Mouse (Mus musculus) MEL (cell line): ENCODE measurements around the gene Hist1h2be.

Experiments used
- CTCF ChIP-seq, 3 experiments: IDR thresholded peaks in 2 of 3; conservative IDR thresholded peaks in 1 of 3; 2 replicates each; pipeline ENCODE4 v1.5.1; 2011 to 2012; ENCODE audit warnings: low read length in 3 of 3, low read depth in 2 of 3, mild to moderate bottlenecking in 2 of 3, improper control_type of control experiment in 1 of 3, inconsistent platforms in 1 of 3, mixed read lengths in 1 of 3, moderate library complexity in 1 of 3; ENCODE audit not compliant: control insufficient read depth in 1 of 3, insufficient read depth in 1 of 3, poor library complexity in 1 of 3, severe bottlenecking in 1 of 3
- GABPA ChIP-seq: IDR thresholded peaks from 2 replicates; pipeline ENCODE4 v1.6.1; 2012; ENCODE audit warnings: low read depth, mild to moderate bottlenecking, inconsistent platforms, low read length, improper control_type of control experiment, moderate library complexity
- GATA1 ChIP-seq: IDR thresholded peaks from 2 replicates; pipeline ENCODE4 v1.6.1; 2011; ENCODE audit warnings: low read depth, low read length, improper control_type of control experiment
- MYC ChIP-seq: IDR thresholded peaks from 2 replicates; pipeline ENCODE4 v1.6.1; 2011; ENCODE audit warnings: low read depth, mild to moderate bottlenecking, low read length, improper control_type of control experiment, moderate library complexity
- POLR2A ChIP-seq, 2 experiments: IDR thresholded peaks; 2 replicates each; pipeline ENCODE4 v1.6.1; 2011 to 2012; ENCODE audit warnings: low read length in 2 of 2, mild to moderate bottlenecking in 2 of 2, control low read depth in 1 of 2, improper control_type of control experiment in 1 of 2, low read depth in 1 of 2, moderate library complexity in 1 of 2; ENCODE audit not compliant: control insufficient read depth in 1 of 2, insufficient read depth in 1 of 2, poor library complexity in 1 of 2
- POLR2AphosphoS5 ChIP-seq: IDR thresholded peaks from 2 replicates; pipeline ENCODE4 v1.6.1; 2012; ENCODE audit warnings: low read depth, borderline replicate concordance, mild to moderate bottlenecking, inconsistent platforms, low read length, moderate library complexity, mixed read lengths
- RAD21 ChIP-seq: IDR thresholded peaks from 2 replicates; pipeline ENCODE4 v1.6.1; 2011; ENCODE audit warnings: mild to moderate bottlenecking, low read depth, low read length, improper control_type of control experiment
- RCOR1 ChIP-seq: IDR thresholded peaks from 2 replicates; pipeline ENCODE4 v1.6.1; 2012; ENCODE audit warnings: low read depth, mild to moderate bottlenecking, inconsistent platforms, low read length, improper control_type of control experiment
- UBTF ChIP-seq: IDR thresholded peaks from 2 replicates; pipeline ENCODE4 v1.6.1; 2012; ENCODE audit warnings: low read depth, mild to moderate bottlenecking, inconsistent platforms, low read length, improper control_type of control experiment, moderate library complexity, borderline replicate concordance; ENCODE audit not compliant: insufficient read depth
- USF1 ChIP-seq: IDR thresholded peaks from 2 replicates; pipeline ENCODE4 v1.6.1; 2014; ENCODE audit warnings: low read depth, mild to moderate bottlenecking, inconsistent platforms, low read length, improper control_type of control experiment, moderate library complexity
- USF2 ChIP-seq, 2 experiments: IDR thresholded peaks; 2 replicates each; pipeline ENCODE4 v1.6.1; 2011 to 2012; ENCODE audit warnings: improper control_type of control experiment in 2 of 2, low read length in 2 of 2, borderline replicate concordance in 1 of 2, inconsistent platforms in 1 of 2, low read depth in 1 of 2, mild to moderate bottlenecking in 1 of 2; ENCODE audit not compliant: insufficient read depth in 1 of 2

DNA sequence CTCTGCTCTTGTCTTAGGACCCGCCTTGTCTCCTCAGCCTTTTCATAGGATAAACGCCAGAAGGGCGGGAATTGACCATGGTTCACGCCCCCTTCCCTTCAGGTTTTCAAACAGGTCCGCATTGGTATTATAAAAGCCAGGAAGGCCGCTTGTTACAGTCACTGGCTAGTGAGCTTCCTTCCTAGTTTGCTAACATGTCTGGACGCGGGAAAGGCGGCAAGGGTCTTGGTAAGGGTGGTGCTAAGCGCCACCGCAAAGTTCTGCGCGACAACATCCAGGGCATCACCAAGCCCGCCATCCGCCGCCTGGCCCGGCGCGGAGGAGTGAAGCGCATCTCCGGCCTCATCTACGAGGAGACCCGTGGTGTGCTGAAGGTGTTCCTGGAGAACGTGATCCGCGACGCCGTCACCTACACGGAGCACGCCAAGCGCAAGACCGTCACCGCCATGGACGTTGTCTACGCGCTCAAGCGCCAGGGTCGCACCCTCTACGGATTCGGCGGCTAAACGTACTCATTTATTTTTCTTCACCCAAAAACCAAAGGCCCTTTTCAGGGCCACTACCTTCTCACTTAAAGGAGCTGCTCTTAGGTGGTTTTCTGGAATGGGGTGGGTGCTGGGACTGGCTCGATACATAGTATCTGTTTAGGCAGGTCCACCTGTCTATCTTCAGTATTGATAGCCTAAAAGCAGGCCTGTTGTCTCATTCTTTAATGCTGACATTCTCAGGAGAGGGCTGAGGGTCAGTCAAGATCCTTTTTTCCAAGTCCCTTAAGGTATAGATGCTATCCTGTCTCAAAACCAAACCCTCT, 39.3 kb downstream of the Hist1h2be start, which contains the start of gene Hist1h4d:
- no peak for TF ChIP-seq GABPA
- no peak for TF ChIP-seq USF1
- no peak for TF ChIP-seq RAD21
- TF ChIP-seq POLR2A (IDR thresholded peaks at IDR 0.05; ENCODE audit: control insufficient read depth in 1 of 2, insufficient read depth in 1 of 2, low read depth in 1 of 2, low read length in 2 of 2, poor library complexity in 1 of 2) = peak; percentile 99 to 100
- peak; percentile 99 for TF ChIP-seq POLR2AphosphoS5
- no peak for TF ChIP-seq CTCF (IDR thresholded peaks at IDR 0.05 in 2 of 3, conservative IDR thresholded peaks at IDR 0.05 in 1 of 3; ENCODE audit: control insufficient read depth in 1 of 3, insufficient read depth in 1 of 3, low read depth in 2 of 3, low read length in 3 of 3, poor library complexity in 1 of 3, severe bottlenecking in 1 of 3)
- no peak for TF ChIP-seq USF2 (IDR thresholded peaks at IDR 0.05; ENCODE audit: borderline replicate concordance in 1 of 2, insufficient read depth in 1 of 2, low read depth in 1 of 2, low read length in 2 of 2)
- no peak for TF ChIP-seq MYC
- peak; percentile 98 for TF ChIP-seq UBTF
- TF ChIP-seq GATA1 = no peak
- TF ChIP-seq RCOR1 = no peak
